Mouse (Mus musculus) CD4-positive helper T cell, adult 2 months (primary cell): ENCODE data around the gene Smr2.
"Not testable (repeated sequence)": the region's sequence is repeated elsewhere in the genome, so short reads cannot be mapped to it uniquely, and the experiment has no call there.

Experiments used
- DNase-seq: peaks from one replicate; pipeline ENCODE4 v3.0.0-alpha.2; 2012; ENCODE audit warnings: low read depth, missing footprints, low spot score

The Smr2 gene

DNA sequence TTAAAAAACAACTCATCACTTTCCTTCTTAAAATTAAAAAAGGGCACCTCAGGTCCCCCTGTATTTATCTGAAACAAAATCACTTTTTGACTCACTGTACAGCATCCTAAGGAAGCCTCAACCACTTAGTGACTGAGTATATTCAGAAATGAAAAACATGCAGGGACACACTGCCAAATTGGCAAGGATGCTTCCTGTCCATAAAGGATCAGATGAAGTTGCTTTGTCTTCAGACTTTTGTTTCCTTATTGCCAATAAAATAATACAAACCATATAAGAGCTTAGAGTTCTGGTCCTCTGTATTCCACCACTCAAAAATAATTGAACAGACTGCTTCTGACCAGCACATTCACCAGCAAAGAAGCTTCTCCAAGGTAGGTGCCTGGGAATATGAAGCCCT is at the start of gene Smr2:
Smr2 (plus strand) TSS at position 301 of the 400 bp plus-strand sequence.
- not testable (repeated sequence) for DNase-seq

DNA sequence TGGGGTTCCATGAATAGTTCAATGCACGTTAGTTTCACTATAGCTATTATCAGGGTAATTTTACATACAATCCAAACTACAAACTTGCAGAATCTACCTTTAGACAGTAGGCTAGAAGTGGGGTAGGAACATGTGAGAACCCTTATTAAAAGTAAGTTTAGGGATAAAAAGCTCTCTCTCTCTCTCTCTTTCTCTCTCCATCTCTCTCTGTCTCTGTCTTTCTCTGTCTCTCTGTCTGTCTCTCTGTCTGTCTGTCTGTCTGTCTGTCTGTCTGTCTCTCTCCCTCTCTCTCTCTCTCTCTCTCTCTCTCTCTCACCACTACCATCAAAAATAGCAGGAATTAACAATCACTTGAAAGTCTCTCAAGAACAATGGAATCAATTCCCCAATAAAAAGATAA is 25.1 kb downstream of the Smr2 start, which contains the start of gene Gm11116:
Gm11116 (minus strand) TSS at position 101 of the 400 bp plus-strand sequence.
- no peak for DNase-seq

DNA sequence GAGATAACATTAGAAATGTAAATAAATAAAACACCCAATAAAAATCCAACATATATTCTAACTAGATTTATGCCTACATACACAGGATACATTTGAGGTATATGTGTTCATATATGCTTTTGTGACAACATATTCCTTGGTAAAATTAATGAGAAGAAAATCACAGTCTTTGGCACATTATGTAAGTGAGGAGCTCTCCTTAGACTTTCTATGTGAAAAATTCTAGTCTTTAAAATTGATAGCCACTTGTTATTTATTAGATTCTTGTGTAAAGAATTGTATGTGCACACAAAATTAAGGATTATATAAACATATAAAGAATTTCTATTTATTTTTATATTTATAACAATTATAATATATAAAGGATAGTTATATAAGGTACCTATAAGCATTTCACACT is 67.6 kb downstream of the Smr2 start, which contains the start of gene Gm11115:
Gm11115 (minus strand) TSS at position 101 of the 400 bp plus-strand sequence.
- no peak for DNase-seq
